Mouse (Mus musculus): ENCODE measurements at regions not wholly inside any gene's neighbourhood (a gene's known extent, or its start where the extent isn't known, plus 50 kb on each side); places are given as distances from the start of the nearest gene placed in this dataset.

GRCm38 (mm10) chr5:64610146-64610545, 193.0 kb upstream of the Klf3 start:
- Histone ChIP-seq H3K4me3 (replicated peaks) (no peak overlapping the region), H3K9me3 (ENCODE audit: control insufficient read depth, low read length) (no peaks in the 10 kb centered on the region), H3K27me3 (ENCODE audit: control insufficient read depth) (no peaks in the 10 kb centered on the region), H3K36me3 (ENCODE audit: control insufficient read depth) (no peaks in the 10 kb centered on the region), H3K4me1 (ENCODE audit: control insufficient read depth) (peaks cover 30% of the 10 kb centered on the region)
- TF ChIP-seq GATA1 (IDR thresholded peaks at IDR 0.05; ENCODE audit: low read length) (no peak), TAL1 (IDR thresholded peaks at IDR 0.05; ENCODE audit: low read length) (no peak)

DNA sequence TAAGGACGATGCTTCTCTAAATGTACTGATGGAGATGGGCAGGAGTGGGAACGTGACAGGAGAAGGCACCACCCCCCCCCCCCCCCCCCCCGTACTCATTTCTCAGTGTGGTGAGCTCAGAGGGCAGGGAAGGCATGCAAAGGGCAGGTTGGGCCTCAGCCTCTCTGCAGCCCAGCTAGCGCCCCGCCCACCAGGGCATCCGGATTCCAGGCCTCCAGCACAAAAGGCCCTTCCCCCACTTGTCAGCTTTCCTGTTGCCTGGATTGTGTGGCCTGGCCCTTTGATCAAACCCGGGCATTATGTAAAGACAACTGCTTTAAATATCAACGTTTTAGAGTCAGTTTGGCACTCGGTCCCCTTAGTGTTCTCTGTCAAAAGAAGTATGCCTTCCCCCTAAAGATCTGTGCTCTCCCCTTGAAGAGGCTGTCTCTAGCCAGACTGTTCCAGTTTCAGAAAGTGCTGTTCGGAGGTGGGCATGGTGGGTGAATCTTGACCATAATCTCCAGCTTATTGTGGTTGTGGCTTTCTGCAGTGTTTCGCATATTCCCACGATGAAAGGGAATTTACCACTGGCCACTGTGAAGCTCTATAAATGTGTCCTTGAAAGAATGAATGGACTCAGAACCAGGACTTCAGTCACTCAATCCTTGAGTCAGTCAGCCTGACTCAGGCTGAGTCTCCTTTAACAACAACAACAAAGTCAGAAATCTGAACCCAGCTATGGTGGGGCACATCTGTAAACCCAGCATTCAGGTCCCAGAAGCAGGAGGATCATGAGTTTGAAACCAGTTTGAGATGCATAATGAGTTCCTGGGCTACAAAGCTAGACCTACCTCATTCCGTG, 192.4 kb upstream of the Klf3 start:
- Histone ChIP-seq H3K4me1 (ENCODE audit: control insufficient read depth) (peaks cover 29% of the 10 kb centered on the region), H3K27me3 (ENCODE audit: control insufficient read depth) (no peaks in the 10 kb centered on the region), H3K9me3 (ENCODE audit: control insufficient read depth, low read length) (no peaks in the 10 kb centered on the region), H3K36me3 (ENCODE audit: control insufficient read depth) (no peaks in the 10 kb centered on the region), H3K4me3 (replicated peaks) (no peak overlapping the region)
- TF ChIP-seq GATA1 (IDR thresholded peaks at IDR 0.05; ENCODE audit: low read length) = no peak
- TF ChIP-seq TAL1 (IDR thresholded peaks at IDR 0.05; ENCODE audit: low read length) = no peak

GRCm38 (mm10) chr5:64612017-64612416, 191.2 kb upstream of the Klf3 start:
- no peaks in the 10 kb centered on the region for H3K27me3 ChIP-seq (ENCODE audit: control insufficient read depth)

DNA sequence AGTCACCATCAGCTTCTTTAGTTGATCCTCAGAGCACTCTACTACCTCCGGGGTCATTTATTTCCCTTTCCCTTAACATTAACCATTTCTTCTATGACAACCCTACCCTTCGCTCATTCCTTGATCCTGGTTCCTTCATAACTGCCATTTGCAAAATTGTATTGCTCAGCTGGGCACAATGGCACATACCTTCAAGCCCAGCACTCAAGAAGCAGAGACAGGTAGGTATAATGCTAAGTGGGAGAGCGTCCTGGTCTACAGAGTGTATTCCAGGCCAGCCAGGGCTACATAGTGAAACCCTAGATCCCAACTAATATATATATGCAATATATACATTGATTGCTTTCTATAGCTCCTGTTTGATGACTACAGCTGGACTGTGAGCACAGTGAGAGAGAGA, 189.5 kb upstream of the Klf3 start:
- TF ChIP-seq GATA1 (IDR thresholded peaks at IDR 0.05; ENCODE audit: low read length) (no peak), TAL1 (IDR thresholded peaks at IDR 0.05; ENCODE audit: low read length) (no peak)
- H3K4me1 ChIP-seq (ENCODE audit: control insufficient read depth) = peaks cover 27% of the 10 kb centered on the region
- no peaks in the 10 kb centered on the region for H3K36me3 ChIP-seq (ENCODE audit: control insufficient read depth)

More at GRCm38 (mm10) chr5:64612017-64612416, 191.2 kb upstream of the Klf3 start:
- no peak overlapping the region for H3K4me3 ChIP-seq (replicated peaks)
- no peaks in the 10 kb centered on the region for H3K36me3 ChIP-seq (ENCODE audit: control insufficient read depth)
- no peak for TF ChIP-seq GATA1 (IDR thresholded peaks at IDR 0.05; ENCODE audit: low read length)
- no peak for TF ChIP-seq TAL1 (IDR thresholded peaks at IDR 0.05; ENCODE audit: low read length)
- H3K4me1 ChIP-seq (ENCODE audit: control insufficient read depth) = peaks cover 29% of the 10 kb centered on the region
- H3K9me3 ChIP-seq (ENCODE audit: control insufficient read depth, low read length) = no peaks in the 10 kb centered on the region

DNA sequence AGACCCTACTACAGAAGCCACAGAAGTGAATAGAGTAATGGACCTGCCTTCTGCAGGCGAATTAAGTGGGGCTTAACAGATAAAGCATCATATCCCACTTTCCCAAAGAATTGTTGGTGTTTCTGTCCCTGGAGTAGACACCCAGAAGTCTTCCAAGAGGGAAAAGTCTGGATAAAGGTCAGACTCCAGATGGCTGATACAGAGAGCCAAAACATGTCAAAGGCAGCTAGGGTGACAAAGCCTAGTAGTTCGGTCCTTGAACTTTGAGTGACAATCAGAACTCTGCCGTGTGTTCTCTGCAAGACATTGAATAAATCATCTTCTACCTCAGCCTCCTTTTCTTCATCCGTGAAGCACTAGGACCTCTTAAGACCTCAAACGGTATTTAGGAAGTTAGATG, 185.1 kb upstream of the Klf3 start:
- Histone ChIP-seq H3K36me3 (ENCODE audit: control insufficient read depth) (no peaks in the 10 kb centered on the region), H3K27me3 (ENCODE audit: control insufficient read depth) (no peaks in the 10 kb centered on the region), H3K9me3 (ENCODE audit: control insufficient read depth, low read length) (no peaks in the 10 kb centered on the region), H3K4me1 (ENCODE audit: control insufficient read depth) (peaks cover 13% of the 10 kb centered on the region), H3K4me3 (replicated peaks) (no peak overlapping the region)
- TF ChIP-seq TAL1 (IDR thresholded peaks at IDR 0.05; ENCODE audit: low read length) = no peak
- TF ChIP-seq GATA1 (IDR thresholded peaks at IDR 0.05; ENCODE audit: low read length) = no peak

More for the DNA sequence above, 189.5 kb upstream of the Klf3 start:
- Histone ChIP-seq H3K4me3 (replicated peaks) (no peak overlapping the region), H3K9me3 (ENCODE audit: control insufficient read depth, low read length) (no peaks in the 10 kb centered on the region), H3K27me3 (ENCODE audit: control insufficient read depth) (no peaks in the 10 kb centered on the region)

DNA sequence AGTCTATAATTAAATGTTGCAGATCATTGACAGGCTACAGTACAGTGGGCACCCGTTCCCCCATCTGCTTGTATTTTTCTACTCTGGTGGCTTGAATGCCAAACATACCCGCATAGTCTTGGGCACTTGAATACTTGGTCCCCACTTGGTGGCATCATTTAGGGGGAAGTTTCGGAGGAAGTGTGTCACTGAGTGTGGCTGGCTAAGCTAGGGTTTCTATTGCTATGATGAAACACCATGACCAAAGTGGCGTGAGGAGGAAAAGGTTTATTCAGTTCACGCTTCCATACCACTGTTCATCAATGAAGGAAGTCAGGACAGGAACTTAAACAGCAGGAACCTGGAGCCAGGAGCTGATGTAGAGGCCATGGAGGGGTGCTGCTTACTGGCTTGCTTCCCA, 183.4 kb upstream of the Klf3 start:
- H3K4me1 ChIP-seq (ENCODE audit: control insufficient read depth) = peaks cover 21% of the 10 kb centered on the region

GRCm38 (mm10) chr5:64620726-64621125, 182.5 kb upstream of the Klf3 start:
- H3K4me1 ChIP-seq (ENCODE audit: control insufficient read depth) = peaks cover 21% of the 10 kb centered on the region
- no peaks in the 10 kb centered on the region for H3K9me3 ChIP-seq (ENCODE audit: control insufficient read depth, low read length)
- H3K27me3 ChIP-seq (ENCODE audit: control insufficient read depth) = peaks cover 6% of the 10 kb centered on the region
- H3K36me3 ChIP-seq (ENCODE audit: control insufficient read depth) = no peaks in the 10 kb centered on the region
- H3K4me3 ChIP-seq (replicated peaks) = no peak overlapping the region
- TF ChIP-seq GATA1 (IDR thresholded peaks at IDR 0.05; ENCODE audit: low read length) = no peak
- TF ChIP-seq TAL1 (IDR thresholded peaks at IDR 0.05; ENCODE audit: low read length) = no peak

More for the DNA sequence above, 183.4 kb upstream of the Klf3 start:
- Histone ChIP-seq H3K4me3 (replicated peaks) (no peak overlapping the region), H3K27me3 (ENCODE audit: control insufficient read depth) (no peaks in the 10 kb centered on the region), H3K36me3 (ENCODE audit: control insufficient read depth) (no peaks in the 10 kb centered on the region), H3K9me3 (ENCODE audit: control insufficient read depth, low read length) (no peaks in the 10 kb centered on the region)
- TF ChIP-seq GATA1 (IDR thresholded peaks at IDR 0.05; ENCODE audit: low read length) (no peak), TAL1 (IDR thresholded peaks at IDR 0.05; ENCODE audit: low read length) (no peak)

DNA sequence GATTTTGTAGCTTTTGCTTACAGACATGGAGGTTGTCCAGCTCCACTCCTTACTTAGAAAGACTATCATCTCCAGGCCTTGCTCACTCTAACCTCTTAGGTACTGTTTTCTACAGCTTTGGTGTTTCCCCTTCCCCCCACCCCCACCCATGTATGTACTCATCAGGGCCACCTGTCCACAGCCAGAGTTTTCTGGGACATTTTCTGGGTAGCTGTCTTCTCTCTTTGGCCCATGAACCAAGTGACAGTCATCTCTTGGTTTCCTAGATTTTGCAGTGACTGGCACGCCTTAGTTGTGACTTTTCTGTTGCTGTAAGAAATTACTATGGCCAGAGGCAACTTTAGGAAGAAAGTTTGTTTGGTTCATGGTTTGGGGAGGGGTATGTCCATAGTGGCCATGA, 181.8 kb upstream of the Klf3 start:
- Histone ChIP-seq H3K4me1 (ENCODE audit: control insufficient read depth) (peaks cover 26% of the 10 kb centered on the region), H3K27me3 (ENCODE audit: control insufficient read depth) (peaks cover 13% of the 10 kb centered on the region), H3K9me3 (ENCODE audit: control insufficient read depth, low read length) (no peaks in the 10 kb centered on the region), H3K4me3 (replicated peaks) (no peak overlapping the region), H3K36me3 (ENCODE audit: control insufficient read depth) (no peaks in the 10 kb centered on the region)
- TF ChIP-seq TAL1 (IDR thresholded peaks at IDR 0.05; ENCODE audit: low read length) (no peak), GATA1 (IDR thresholded peaks at IDR 0.05; ENCODE audit: low read length) (no peak)

GRCm38 (mm10) chr5:64623653-64624052, 179.5 kb upstream of the Klf3 start:
- H3K36me3 ChIP-seq (ENCODE audit: control insufficient read depth) = no peaks in the 10 kb centered on the region
- H3K4me1 ChIP-seq (ENCODE audit: control insufficient read depth) = peaks cover 30% of the 10 kb centered on the region
- no peaks in the 10 kb centered on the region for H3K9me3 ChIP-seq (ENCODE audit: control insufficient read depth, low read length)
- H3K27me3 ChIP-seq (ENCODE audit: control insufficient read depth) = peaks cover 25% of the 10 kb centered on the region
- TF ChIP-seq GATA1 (IDR thresholded peaks at IDR 0.05; ENCODE audit: low read length) (no peak), TAL1 (IDR thresholded peaks at IDR 0.05; ENCODE audit: low read length) (no peak)
- H3K4me3 ChIP-seq (replicated peaks) = no peak overlapping the region

Data from erythroblast, embryonic 14.5 days (primary cell).